Mouse (Mus musculus): Measurements from ENCODE around the gene Dcbld1. TPM values are rescaled to one million over a fixed set of nuclear protein-coding genes. Genes with fewer than 3 reads are reported as not detected.

The Dcbld1 gene
- polyA plus RNA-seq, 1 experiment from 2014 or later, result 20.7 TPM

DNA sequence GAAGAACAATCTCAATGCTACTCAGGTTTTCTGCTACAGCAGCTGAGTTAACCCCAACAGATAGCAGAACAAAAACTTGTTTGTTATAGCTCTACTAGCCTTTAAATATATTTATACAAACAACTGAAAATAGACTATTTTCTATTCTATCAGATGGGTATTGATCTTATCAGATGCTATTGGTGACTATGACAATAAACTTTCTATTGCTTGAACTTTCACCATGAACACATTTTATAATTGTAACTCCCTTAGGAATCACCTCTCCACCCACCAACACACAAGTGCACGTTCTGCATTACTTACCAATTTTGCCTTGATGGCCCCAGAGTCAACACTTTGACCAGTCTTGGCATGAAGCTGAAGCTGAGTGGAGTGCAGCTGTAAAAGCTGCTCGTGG lies 125.0 kb downstream of the Dcbld1 start, which contains the start of gene Gm26741:
Gene Gm26741, plus strand, starts transcription at position 301 of the 400 bp plus-strand sequence.
- no peak for DNase-seq (ENCODE audit: low spot score)
- H3K36me3 ChIP-seq, result peaks cover 18% of the 10 kb centered on the region
- H3K9me3 ChIP-seq (replicated peaks), result no peaks in the 10 kb centered on the region
- no peaks in the 10 kb centered on the region for H3K4me1 ChIP-seq
- H3K27me3 ChIP-seq (ENCODE audit: low read depth, poor library complexity, severe bottlenecking), result no peaks in the 10 kb centered on the region
- no peak within 1 kb of the TSS for H3K4me3 ChIP-seq
- WGBS, result 90% methylated on average over 2 of the region's 2 CpGs
- no peak within 1 kb of the TSS for H3K27ac ChIP-seq (replicated peaks)

DNA sequence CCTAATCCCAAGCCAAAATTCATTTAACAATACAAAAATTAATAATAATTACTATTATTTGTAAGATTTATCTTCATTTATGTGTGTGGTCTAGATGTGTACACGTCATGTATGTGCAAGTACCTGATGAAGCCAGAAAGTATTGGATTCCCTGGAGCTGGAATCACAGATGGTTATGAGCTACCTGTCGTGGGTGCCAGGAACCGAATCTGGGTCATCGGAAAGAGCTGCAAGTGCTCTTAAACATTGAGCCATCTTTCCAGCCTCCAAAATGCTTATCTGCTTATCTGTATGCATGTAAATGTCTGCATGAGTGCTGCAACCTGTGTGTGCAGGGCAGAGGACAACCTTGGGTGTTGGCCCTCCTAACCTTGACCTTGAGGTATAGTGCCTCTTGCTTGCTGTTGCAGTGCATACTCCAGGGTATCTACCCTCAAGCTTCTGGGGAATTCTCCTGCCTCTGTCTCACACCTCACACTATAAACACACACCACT lies 126.9 kb downstream of the Dcbld1 start:
- H3K27me3 ChIP-seq (ENCODE audit: low read depth, poor library complexity, severe bottlenecking), result no peaks in the 10 kb centered on the region

DNA sequence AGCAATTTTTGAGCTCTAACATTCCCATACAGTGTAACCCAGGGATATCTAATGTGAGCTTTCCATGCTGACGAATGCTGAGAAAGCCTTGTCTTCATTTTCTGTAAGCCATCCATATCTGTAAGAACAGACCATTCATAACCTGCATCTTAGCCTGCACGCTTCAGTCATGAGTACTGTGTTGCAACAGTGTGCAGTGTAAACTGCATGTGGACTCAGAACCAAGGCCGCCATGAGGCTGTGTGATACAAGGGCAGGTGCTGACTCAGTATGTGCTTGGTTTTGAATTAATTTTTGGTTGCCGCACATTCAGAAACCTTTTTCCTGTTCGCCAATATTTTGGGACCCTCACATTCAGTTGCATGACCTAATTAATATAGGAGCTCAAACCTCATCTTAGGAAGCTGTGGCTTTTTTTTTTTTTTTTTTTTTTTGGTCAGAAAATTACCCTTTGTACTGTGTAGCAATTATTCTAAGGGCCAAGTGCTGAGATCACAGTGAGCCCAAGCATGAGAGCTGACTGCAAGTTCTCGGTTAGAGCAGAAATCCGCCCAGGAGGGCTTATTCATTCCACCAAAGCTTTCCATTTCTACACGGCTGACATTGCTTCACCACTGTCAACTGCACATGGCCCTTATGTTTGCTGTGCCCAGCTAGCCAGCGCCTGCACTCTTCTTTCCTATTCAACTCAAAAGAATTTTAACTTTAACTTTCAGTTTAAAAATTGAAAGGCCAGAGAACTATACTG lies 127.6 kb downstream of the Dcbld1 start:
- DNase-seq (ENCODE audit: low spot score), result no peak
- peaks cover 12% of the 10 kb centered on the region for H3K36me3 ChIP-seq
- H3K4me1 ChIP-seq, result no peaks in the 10 kb centered on the region
- no peak overlapping the region for H3K27ac ChIP-seq (replicated peaks)
- 89% methylated on average over 9 of the region's 9 CpGs for WGBS
- H3K9me3 ChIP-seq (replicated peaks), result no peaks in the 10 kb centered on the region
- H3K4me3 ChIP-seq, result no peak overlapping the region
- no peaks in the 10 kb centered on the region for H3K27me3 ChIP-seq (ENCODE audit: low read depth, poor library complexity, severe bottlenecking)

More for the DNA sequence above, 126.9 kb downstream of the Dcbld1 start:
- no peak overlapping the region for H3K27ac ChIP-seq (replicated peaks)
- 93% methylated on average over 4 of the region's 4 CpGs for WGBS
- H3K4me1 ChIP-seq, result no peaks in the 10 kb centered on the region
- H3K4me3 ChIP-seq, result no peak overlapping the region
- no peaks in the 10 kb centered on the region for H3K9me3 ChIP-seq (replicated peaks)
- no peak for DNase-seq (ENCODE audit: low spot score)
- peaks cover 17% of the 10 kb centered on the region for H3K36me3 ChIP-seq

DNA sequence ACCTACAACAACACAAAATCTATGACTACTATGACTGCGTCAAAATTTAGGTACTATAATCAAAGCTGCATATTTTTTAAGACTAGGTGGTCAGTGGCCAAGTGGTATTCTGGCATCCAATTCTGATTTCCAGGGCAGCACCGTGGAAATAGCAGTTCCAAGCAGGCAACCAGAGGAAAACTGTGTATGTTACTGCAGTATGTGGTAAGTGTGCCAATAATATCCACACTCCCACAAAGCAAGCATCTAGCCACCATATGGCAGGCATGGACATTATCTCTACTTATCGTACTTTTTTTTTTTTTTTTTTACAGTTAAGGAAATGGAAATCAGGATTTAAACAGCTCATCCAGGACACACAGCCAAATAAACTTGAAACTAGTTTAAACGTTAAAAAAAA lies 135.0 kb downstream of the Dcbld1 start:
- 95% methylated on average over 4 of the region's 4 CpGs for WGBS
- H3K9me3 ChIP-seq (replicated peaks), result no peaks in the 10 kb centered on the region
- no peaks in the 10 kb centered on the region for H3K36me3 ChIP-seq
- no peak overlapping the region for H3K27ac ChIP-seq (replicated peaks)
- no peak overlapping the region for H3K4me3 ChIP-seq
- H3K4me1 ChIP-seq, result no peaks in the 10 kb centered on the region
- no peak for DNase-seq (ENCODE audit: low spot score)
- no peaks in the 10 kb centered on the region for H3K27me3 ChIP-seq (ENCODE audit: low read depth, poor library complexity, severe bottlenecking)

Other genes starting within 250 kb of the Dcbld1 start
- gene Vgll2, start 211.1 kb upstream of the Dcbld1 start, polyA plus RNA-seq (2016; fragmentation: Nextera tagmentation; extraction: Ambion mirVana), result 0.54 TPM in 1 of 2 replicates, not detected in the other
- gene Ros1, start 38.4 kb upstream of the Dcbld1 start, polyA plus RNA-seq (2016; fragmentation: Nextera tagmentation; extraction: Ambion mirVana), result not detected in 2 replicates
- gene Gm26741, start 125.1 kb downstream of the Dcbld1 start, polyA plus RNA-seq (2016; fragmentation: Nextera tagmentation; extraction: Ambion mirVana), result not detected in 2 replicates
- 16.1 and 18.4 TPM in 2 replicates for gene Gopc, start 148.5 kb downstream of the Dcbld1 start, polyA plus RNA-seq (2016; fragmentation: Nextera tagmentation; extraction: Ambion mirVana)
- not detected in 2 replicates for gene Nepn, start 155.4 kb downstream of the Dcbld1 start, polyA plus RNA-seq (2016; fragmentation: Nextera tagmentation; extraction: Ambion mirVana)
- 11.3 and 13.1 TPM in 2 replicates for gene Nus1, start 183.9 kb downstream of the Dcbld1 start, polyA plus RNA-seq (2016; fragmentation: Nextera tagmentation; extraction: Ambion mirVana)